Mouse (Mus musculus): ENCODE results near the gene Plagl2.

DNA sequence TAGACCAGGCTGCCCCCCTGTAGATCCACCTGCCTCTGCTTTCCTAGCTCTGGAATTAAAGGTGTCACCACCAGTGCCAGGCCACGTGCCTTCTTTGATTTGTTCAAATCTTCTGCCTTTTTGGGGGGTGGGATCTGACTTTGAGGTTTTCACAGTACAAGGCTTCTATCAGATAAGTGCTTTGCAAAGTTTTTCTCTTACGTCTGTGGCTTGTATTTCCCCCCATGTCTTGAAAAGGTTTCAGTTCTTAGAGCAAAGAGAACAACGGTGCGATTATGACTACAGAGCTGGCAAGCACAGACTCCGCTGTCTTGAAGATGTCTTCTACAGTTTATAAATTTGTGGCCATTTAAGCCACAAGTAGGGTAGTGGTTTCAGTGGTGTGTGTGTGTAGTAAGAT, 29.8 kb downstream of the Plagl2 start:
- TF ChIP-seq CTCF (IDR thresholded peaks at IDR 0.05; ENCODE audit: extremely low read depth, insufficient read length, insufficient replicate concordance, low read depth, low read length): no peak
- no peak for TF ChIP-seq POLR2A (IDR thresholded peaks at IDR 0.05; ENCODE audit: low read depth, low read length)

All from small intestine, adult 2 months (tissue).